Mouse (Mus musculus): ENCODE measurements around the gene Endou.

Endou gene

GRCm38 (mm10) chr15:97731111-97731510 lies at the start of gene Endou:
Endou (minus strand) TSS chr15:97731339.
- no peak for DNase-seq (ENCODE audit: low spot score)

DNA sequence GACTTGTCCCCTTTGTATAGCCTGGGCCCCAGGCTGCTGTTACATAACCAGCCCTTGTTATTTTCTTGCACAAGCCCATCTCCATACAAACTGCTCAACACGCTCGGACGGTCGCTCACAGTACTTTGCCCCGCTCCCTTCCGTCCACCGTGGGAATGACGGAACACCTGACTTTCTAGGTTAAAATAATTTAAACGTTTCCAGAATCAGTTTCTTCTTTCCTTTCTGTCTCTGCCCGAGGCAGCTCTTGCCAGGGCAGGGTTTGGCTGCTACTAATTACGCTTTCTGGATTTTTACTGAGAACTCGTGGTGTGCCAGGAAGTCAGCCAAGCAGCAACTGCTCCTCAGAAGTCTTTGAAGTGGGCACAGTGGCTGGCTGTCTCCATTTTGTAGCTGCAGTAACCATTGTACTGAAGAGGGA lies 49.5 kb upstream of the Endou start:
- no peak for DNase-seq (ENCODE audit: low spot score)

DNA sequence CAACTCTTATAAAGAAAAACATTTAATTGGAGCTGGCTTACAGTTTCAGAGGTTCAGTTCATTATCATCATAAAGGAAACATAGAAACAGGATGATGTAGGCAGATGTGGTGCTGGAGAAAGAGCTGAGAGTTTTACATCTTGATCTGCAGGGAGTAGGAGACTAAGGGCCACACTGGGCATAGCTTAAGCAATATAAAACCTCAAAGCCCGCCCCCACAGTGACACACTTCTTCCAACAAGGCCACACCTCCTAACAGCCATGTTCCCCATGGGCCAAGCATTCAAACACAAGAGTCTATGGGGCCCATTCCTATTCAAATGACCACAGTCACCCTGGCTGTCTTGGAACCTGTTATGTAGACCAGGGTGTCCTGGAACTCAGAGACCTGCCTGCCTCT lies 48.4 kb upstream of the Endou start:
- no peak for DNase-seq (ENCODE audit: low spot score)

- DNase-seq (ENCODE audit: low spot score), result no peak
These were observed 47.4 kb upstream of the Endou start, which contains the start of gene Slc48a1 for GRCm38 (mm10) chr15:97778311-97779098. Slc48a1 (plus strand) TSS chr15:97778520.

DNA sequence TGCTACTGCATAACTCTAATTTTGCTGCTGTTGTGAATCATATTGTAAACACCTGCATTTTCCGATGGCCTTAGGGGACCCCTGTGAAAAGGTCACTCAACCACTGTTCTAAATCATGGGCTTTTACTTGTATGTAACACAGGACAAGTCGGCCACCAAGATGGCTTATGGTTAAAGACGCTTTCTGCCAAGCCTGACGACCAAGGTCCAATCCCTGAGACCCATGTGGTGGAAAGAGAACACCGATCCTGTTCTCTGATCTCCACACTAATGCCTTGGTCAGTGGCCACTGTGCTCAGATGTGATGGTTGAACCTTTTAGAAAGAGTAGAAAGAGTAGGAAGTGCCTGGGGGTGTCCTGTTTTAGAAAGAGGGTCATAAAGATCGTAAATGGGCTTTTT lies 45.8 kb upstream of the Endou start:
- DNase-seq (ENCODE audit: low spot score), result no peak

DNA sequence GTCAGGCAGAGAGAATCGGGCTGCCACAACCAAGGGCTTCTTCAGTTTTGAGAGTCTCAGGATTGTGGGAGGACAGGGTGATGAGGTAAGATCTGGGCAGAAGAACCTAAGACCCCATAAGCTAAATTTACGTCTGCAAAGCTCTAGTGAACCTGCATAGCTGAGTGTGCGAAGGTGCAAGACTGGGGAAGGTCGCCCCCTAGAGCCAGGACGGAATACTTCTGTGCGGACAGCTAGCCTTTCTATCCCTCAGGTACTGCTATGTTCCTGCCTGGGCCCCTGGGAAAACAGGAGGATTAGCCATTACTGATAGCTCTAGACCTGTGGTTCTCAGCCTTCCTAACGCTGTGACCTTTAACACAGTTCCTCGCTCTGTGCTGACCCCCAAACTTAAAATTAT lies 45.4 kb upstream of the Endou start:
- no peak for DNase-seq (ENCODE audit: low spot score)

- DNase-seq (ENCODE audit: low spot score), result no peak
These were observed 42.8 kb upstream of the Endou start for GRCm38 (mm10) chr15:97773961-97774370.

DNA sequence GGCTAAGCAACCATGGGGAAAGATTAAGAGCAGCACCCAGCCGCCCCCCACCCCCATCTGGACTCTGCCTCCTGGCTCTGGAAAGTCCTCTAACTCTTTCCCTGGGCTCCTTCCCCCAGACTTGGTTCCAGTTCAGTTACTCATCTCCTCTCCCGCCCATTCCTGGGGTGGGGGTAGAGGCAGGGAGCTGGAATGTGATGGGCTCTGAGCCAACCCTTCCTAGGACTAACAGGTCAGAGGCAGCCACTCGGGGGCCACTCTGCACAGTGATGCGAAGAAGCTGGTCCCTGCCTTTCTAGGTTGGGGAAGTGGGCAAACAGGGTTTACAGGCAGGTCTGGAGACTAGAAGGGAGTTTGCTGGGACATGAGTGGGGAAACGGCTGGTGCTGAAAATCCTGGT lies 42.0 kb upstream of the Endou start:
- no peak for DNase-seq (ENCODE audit: low spot score)

- no peak for DNase-seq (ENCODE audit: low spot score)
These were observed 39.1 kb upstream of the Endou start for GRCm38 (mm10) chr15:97770280-97770679.

DNA sequence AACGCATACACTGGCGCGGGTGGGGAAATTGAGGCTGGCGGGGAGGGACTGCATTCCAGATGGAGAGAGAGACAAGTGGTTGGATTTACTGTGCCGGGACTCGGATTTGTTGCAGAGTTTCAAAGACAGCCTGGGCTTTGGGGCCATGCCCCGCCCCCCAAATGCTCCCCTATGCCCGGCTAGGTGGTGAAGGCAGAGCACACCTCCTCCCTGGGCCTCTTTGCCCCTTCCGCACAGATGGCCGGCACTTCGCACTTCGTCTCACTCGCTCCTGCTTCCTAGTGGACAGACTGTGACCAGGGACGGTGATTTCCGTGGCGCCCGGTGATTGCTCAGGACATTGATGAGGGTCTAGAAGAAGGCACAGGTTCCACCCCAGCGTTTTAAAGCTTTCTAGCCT lies 37.1 kb upstream of the Endou start:
- no peak for DNase-seq (ENCODE audit: low spot score)

DNA sequence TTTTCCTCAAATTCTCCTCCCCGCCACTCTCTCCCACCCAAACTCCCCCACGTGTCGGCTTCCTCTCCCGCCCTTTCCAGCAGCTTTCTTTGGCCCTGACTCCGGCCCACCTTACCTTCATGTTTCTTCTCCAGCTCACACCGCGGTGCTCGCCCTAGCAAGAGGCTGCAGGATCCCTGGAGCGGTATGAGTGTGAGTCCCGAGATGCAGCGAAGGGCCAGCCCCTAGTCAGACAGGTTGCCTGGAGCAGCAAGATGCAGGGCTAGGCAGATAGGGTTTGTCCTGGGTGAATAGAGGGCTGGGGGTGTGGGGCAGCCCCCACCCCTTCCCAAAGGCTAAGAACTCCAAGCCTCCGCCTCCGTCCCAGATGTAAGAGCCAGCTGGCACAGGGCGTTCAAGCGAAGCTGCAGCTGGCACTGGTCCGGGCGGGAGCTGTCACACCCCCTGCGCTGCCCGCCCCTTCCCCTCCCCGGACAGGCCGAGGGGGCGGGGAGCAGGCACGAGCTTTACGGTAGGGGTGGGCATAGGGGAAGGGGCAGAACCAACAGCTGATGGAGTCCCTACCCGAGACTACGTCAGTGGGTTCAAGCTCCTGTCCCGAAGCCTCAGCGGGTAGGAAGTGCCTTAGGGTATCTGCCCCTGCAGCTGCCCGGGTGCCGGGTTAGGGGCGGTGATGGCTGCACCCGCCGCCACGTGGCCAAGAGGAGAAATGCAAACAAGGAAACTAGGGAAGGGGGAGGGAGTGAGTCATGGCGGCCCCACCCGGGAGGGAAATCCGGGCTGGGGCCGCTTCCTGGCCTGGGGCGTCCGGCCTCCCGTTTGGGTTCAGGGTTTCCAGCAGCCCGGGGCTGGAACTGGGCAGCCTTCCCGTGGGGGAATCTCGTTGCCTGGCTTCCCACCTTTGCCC lies 36.4 kb upstream of the Endou start, which contains the start of gene Rapgef3:
TSS of gene Rapgef3 (minus strand) at position 693 of the 907 bp plus-strand sequence.
- DNase-seq (ENCODE audit: low spot score), result peak; percentile 45

GRCm38 (mm10) chr15:97766594-97767279 lies 35.6 kb upstream of the Endou start:
- no peak for DNase-seq (ENCODE audit: low spot score)

GRCm38 (mm10) chr15:97766194-97766593 lies 35.1 kb upstream of the Endou start:
- DNase-seq (ENCODE audit: low spot score), result no peak

DNA sequence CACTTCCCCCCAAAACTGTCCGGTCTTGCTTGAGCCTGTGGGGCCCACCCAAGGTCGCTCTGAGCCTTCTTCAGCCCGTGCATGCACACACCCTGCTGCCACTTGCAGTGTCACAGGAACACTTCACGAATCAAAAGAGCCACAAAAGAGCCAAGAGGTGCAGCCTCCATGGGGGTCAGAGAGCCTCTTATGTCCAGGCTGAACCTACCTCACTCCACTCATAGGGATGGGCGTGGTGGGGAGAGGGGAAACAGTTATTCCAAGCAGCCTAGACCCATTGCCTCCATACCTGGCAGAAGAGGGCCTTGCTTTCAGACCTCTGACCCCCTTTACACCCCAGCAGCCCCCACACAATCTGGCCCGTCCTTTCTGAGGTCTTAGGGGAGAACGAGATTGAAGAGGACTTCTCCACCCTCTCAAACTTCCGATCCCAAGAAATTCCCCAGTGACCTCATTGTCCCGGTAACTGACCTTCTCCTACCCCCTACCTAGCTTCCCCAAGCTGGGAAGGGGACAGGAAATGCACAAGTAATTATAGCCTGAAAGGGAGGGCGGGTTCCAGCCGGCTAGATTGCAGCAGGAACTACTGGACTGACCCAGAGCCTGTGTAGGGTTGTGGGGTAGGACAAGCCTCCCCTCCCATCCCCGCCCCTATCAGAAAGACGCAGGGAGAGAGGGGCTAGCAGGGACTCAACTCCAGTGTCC lies 34.1 kb upstream of the Endou start:
- no peak for DNase-seq (ENCODE audit: low spot score)

DNA sequence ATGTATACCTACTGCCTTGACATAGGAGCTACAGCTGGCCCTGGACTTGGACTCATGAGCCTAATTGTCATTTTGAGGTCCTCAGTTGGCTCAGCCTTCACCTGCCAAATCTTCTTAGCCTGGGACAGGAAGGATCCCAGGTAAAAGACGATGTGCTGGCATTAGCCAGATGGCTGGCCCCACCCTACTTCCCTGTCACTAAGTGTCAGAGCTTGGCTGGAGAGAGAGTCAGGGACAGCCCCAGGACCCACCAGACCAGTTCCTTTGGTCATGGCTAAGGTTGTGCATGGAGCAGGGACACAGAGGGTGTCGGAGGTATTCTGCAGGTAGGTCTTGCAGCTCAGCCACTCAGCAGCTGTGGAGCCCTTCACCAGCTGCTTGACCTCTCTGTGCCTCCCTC lies 33.4 kb upstream of the Endou start:
- no peak for DNase-seq (ENCODE audit: low spot score)

DNA sequence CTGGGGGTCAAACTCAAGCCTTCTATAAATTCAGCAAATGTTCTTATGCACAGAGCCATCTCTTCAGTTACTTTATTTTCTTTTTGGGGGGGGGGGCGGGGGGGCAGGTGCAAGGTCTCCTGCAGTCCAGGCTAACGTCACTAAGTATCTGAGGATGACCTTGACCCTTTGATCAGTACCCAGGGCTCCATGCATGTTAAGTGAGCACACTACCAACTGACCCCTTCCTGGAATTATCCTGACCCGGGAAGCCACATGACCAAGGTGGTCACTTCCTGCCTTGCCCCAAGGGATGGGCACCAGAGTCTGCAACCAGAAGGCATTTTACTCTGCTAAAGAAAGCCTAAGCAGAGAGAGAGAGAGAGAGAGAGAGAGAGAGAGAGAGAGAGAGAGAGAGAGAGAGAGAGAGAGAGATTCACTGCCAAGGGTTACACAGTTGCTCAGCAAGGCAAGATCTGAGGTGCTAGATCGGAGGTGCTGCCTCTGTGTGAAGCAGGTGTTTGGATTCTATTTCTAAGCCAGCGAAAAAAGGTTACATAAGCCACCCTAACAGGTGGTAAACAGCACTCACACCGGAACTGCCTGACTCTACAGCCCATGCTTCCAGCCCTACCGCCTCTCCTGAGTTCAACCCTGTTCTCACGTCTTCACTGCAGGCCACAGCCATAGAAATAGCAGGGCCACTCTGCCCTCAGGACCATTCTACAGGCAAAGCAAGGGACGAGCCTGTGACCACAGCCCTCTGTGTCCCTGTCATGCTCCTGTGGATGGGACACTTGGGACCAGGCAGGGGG lies 32.3 kb upstream of the Endou start:
- DNase-seq (ENCODE audit: low spot score), result no peak

GRCm38 (mm10) chr15:97762733-97763132 lies 31.6 kb upstream of the Endou start:
- no peak for DNase-seq (ENCODE audit: low spot score)

GRCm38 (mm10) chr15:97761438-97761837 lies 30.3 kb upstream of the Endou start:
- no peak for DNase-seq (ENCODE audit: low spot score)

GRCm38 (mm10) chr15:97760952-97761351 lies 29.8 kb upstream of the Endou start:
- no peak for DNase-seq (ENCODE audit: low spot score)

- no peak for DNase-seq (ENCODE audit: low spot score)
These were observed 28.9 kb upstream of the Endou start for GRCm38 (mm10) chr15:97760006-97760405.

GRCm38 (mm10) chr15:97755361-97755760 lies 24.2 kb upstream of the Endou start:
- no peak for DNase-seq (ENCODE audit: low spot score)
